Mouse (Mus musculus): ENCODE measurements around the gene Anapc13.

Anapc13 gene

DNA sequence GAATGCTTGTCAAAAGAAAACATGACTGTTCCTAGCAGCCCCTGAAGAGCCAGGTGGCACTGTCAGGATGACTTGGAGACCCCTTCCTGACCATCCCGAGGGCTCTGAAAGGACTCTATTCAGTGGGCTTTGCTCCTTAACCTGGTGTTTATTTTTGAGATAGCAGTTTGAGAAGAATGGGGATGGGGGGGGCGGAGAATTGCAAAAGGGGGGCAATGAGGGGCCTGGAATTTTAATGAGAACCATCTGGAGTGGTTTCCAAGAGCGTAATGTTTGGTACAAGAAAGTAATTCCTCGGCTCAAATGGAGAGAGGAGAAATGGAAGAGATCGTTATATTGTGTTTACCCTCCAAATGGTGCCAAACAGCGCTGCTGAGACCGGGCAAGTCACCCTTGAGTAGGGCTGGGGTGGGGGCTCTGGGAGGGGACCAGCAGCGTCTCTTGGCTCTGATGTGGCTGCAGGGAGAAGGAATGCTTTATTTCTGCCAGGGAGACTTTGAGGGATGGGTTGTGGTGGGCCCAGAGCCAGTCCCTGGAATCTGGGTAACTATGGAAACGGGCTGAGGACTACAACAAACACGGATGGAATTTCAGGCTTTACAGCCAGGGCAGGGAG, 17.5 kb downstream of the Anapc13 start:
- no peak for TF ChIP-seq GATA4 (IDR thresholded peaks at IDR 0.05; ENCODE audit: insufficient replicate concordance, low read length)

- no peak for TF ChIP-seq GATA4 (IDR thresholded peaks at IDR 0.05; ENCODE audit: insufficient replicate concordance, low read length)
Measured at GRCm38 (mm10) chr9:102645119-102645695, 19.1 kb downstream of the Anapc13 start.

GRCm38 (mm10) chr9:102647010-102647409, 20.9 kb downstream of the Anapc13 start:
- no peak for TF ChIP-seq GATA4 (IDR thresholded peaks at IDR 0.05; ENCODE audit: insufficient replicate concordance, low read length)

DNA sequence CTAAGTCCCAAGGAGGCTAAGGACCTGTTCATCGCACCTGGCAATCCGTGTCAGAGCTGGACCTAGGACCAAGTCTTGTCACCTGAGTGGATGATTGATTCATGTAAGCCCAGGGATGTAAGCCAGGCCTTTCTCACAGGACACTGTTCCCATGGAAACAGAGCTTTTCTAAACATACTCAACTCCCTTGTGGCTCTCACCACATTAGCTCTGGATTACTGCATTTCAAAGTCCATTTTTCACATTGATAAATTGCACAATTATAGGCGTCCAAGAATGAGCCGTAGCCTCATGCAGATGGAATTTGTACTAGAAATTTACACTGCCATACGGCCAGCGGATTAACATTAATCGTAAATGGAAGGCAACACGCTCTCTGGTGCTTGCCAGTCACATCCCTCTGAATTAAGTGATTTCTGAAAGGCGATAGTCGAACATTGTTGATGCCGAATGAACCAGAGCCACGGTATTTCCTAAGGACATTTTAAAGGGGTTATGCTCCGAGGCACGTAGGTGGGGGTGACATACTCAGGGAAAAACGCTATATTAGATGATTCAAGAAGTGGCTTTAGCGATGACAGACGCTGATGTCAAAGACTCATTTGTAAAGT, 23.9 kb downstream of the Anapc13 start:
- no peak for TF ChIP-seq GATA4 (IDR thresholded peaks at IDR 0.05; ENCODE audit: insufficient replicate concordance, low read length)

GRCm38 (mm10) chr9:102650637-102651036, 24.5 kb downstream of the Anapc13 start:
- no peak for TF ChIP-seq GATA4 (IDR thresholded peaks at IDR 0.05; ENCODE audit: insufficient replicate concordance, low read length)

DNA sequence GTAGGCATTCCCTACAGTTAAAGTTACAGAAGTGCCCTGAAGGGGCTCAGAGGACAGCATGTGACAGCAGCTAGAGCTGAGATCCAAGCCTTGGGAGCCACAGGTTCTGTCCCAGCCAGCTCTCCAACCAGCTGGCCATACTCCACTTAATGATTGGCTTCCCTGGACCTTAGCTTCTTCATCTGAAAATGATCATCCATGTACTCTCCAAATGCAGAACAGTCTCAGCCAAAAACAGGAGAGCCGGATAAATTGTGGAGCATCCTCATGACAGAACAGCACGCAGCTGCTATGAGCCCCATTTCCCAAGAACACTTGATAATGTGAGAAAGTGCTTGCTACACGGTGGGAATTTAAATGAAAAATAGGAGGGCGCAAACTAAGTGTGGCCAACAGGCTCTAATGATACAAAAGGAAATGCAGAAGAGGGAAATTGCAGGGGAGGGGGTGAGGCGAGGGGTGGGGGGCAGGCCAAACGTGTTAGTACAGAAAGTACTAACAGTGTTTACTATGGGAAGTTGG, 25.2 kb downstream of the Anapc13 start:
- no peak for TF ChIP-seq GATA4 (IDR thresholded peaks at IDR 0.05; ENCODE audit: insufficient replicate concordance, low read length)

DNA sequence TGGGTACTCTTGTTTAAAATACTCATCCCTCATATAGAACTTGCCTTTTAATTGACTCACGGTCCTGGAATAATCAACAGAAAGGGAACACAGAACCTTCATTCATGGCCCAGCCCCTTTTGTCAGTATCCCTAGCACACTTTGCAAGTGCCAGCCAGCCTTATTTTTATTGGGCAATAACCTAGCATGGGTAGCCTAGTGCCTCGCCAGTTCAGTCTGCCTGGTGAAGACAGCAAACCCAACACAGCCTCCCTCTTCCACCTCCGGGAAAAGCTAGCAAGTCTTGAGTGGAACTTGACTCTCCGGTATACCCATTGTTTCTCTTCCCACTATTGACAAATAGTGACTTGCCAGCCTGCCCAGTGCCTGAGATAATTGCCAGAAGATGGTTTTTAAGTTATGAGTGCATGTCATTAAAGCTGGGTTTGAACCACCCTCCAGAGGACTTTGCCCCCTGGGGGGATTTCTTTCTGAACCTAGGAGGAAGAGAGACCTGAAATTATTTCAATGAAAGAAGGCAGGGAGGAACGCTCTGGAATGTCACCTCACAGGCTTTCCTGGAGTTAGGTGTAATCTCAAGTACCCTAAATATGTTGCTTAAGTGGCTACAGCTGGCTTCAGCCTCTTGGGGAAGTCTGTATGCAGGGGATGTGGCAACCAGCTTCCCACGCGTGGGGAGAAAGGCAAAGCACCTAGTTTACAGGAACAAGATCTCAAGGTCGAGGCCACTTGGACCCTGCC, 30.4 kb downstream of the Anapc13 start:
- TF ChIP-seq GATA4 (IDR thresholded peaks at IDR 0.05; ENCODE audit: insufficient replicate concordance, low read length) = no peak

- TF ChIP-seq GATA4 (IDR thresholded peaks at IDR 0.05; ENCODE audit: insufficient replicate concordance, low read length) = no peak
Measured at GRCm38 (mm10) chr9:102668115-102668514, 42.0 kb downstream of the Anapc13 start.

DNA sequence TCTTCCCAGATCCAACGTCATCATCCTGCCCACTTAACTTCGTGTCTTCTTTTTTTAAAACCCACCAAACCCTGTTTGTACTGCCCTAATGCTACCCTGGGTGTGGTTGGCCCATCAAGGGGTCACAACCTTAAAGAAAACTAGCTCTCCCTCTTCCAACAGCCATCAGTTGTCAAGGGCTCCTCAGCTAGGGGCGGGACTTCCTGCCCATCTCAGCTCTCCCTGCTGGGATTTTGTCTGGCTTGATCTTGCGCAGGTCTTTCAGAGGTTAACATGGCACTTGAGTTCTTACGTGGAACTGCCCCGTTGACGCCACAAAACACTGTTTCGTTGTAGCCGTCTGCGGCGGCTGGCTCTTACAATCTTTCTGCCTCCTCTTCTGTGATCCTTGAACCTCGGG, 42.8 kb downstream of the Anapc13 start:
- no peak for TF ChIP-seq GATA4 (IDR thresholded peaks at IDR 0.05; ENCODE audit: insufficient replicate concordance, low read length)

GRCm38 (mm10) chr9:102673381-102673780, 47.3 kb downstream of the Anapc13 start:
- TF ChIP-seq GATA4 (IDR thresholded peaks at IDR 0.05; ENCODE audit: insufficient replicate concordance, low read length) = no peak

- TF ChIP-seq GATA4 (IDR thresholded peaks at IDR 0.05; ENCODE audit: insufficient replicate concordance, low read length) = no peak
Measured at GRCm38 (mm10) chr9:102675922-102676321, 49.8 kb downstream of the Anapc13 start.

DNA sequence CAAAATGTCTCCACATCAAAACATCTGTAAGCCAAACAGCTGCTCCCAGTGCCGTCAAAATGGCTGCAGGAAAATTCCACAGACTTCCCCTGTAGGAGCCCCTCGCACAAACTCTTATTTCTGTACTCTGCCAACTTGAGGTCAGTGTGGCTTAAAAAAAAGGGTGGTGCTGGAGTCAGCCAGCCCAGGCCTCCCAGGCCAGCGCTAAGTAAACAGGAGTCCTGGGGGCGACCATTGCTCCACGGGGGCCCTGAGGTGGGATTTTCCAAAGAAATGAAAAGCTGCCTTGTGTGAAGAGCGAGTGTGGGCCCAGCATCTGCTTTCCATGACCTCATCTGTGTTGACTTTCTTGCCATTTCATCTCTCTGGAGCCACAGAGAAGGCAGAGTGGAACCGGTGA, 55.4 kb downstream of the Anapc13 start:
- TF ChIP-seq GATA4 (IDR thresholded peaks at IDR 0.05; ENCODE audit: insufficient replicate concordance, low read length) = no peak
